In genomic region chr11:68089885-68090592, GRCm38 (mm10) we compare ENCODE assay signal across 10 mouse cellular contexts.
DNase-seq lines count a peak whose midpoint lies in the region; ATAC-seq lines count a peak whose summit lies in the region.
"Had no signal": no experiment of that assay in that cellular context is flagged by ENCODE, and none has a peak within 500 bp of the region (broad histone marks: within the 10 kb centered on the region; RNA-seq: fewer than 3 reads in every experiment).

No protein-coding gene starts in this region.

- WGBS in hindbrain, embryonic 11.5 days = 61% methylated on average over 13 of the region's 13 CpGs
- WGBS in hindbrain, embryonic 12.5 days = 52% methylated on average over 13 of the region's 13 CpGs
- WGBS in embryonic facial prominence, embryonic 13.5 days = 35% methylated on average over 13 of the region's 13 CpGs

- DNase-seq in hindbrain, embryonic 11.5 days (ENCODE audit: low spot score) = peak; percentile 22
- peak; percentile 43 for DNase-seq in NIH3T3 (ENCODE audit: low read depth)
- peak; percentile 35 to 48 for DNase-seq in lung, postnatal 4 days
- DNase-seq in cerebellum, postnatal 25 days = no peak
- DNase-seq in urinary bladder, postnatal 25 days (ENCODE audit: low spot score) = no peak
- DNase-seq: midbrain, embryonic 14.5 days had no signal

- H3K4me2 ChIP-seq in hindbrain, embryonic 11.5 days (replicated peaks; ENCODE audit: low read depth, low read length) = no peak overlapping the region
- H3K4me2 ChIP-seq in hindbrain, embryonic 12.5 days (replicated peaks) = no peak overlapping the region
- peak overlapping the region; percentile 28 for H3K4me2 ChIP-seq in embryonic facial prominence, embryonic 13.5 days
- H3K4me2 ChIP-seq: hindbrain, embryonic 15.5 days had no signal

- H3K9ac ChIP-seq in hindbrain, embryonic 11.5 days (ENCODE audit: low read depth, low read length) = no peak overlapping the region
- no peak overlapping the region for H3K9ac ChIP-seq in hindbrain, embryonic 12.5 days
- no peak overlapping the region for H3K9ac ChIP-seq in embryonic facial prominence, embryonic 13.5 days
- H3K9ac ChIP-seq: hindbrain, embryonic 15.5 days had no signal

- H3K4me1 ChIP-seq in hindbrain, embryonic 11.5 days (replicated peaks; ENCODE audit: control insufficient read depth, insufficient read depth, low read length) = 0 out of 2 replicates have a peak, but pooled peaks cover 2% of the 10 kb centered on the region
- H3K4me1 ChIP-seq in hindbrain, embryonic 12.5 days = peaks cover 6% of the 10 kb centered on the region; the same call in 1 of the 2 replicates
- H3K4me1 ChIP-seq in embryonic facial prominence, embryonic 13.5 days = peaks cover 16% of the 10 kb centered on the region
- H3K4me1 ChIP-seq: hindbrain, embryonic 15.5 days had no signal

- no peaks in the 10 kb centered on the region for H3K9me3 ChIP-seq in hindbrain, embryonic 11.5 days (ENCODE audit: control insufficient read depth, low read length)
- H3K9me3 ChIP-seq in hindbrain, embryonic 12.5 days (replicated peaks) = no peaks in the 10 kb centered on the region
- H3K9me3 ChIP-seq in embryonic facial prominence, embryonic 13.5 days = no peaks in the 10 kb centered on the region
- H3K9me3 ChIP-seq: hindbrain, embryonic 15.5 days had no signal

- ATAC-seq in hindbrain, embryonic 11.5 days (ENCODE audit: low FRiP score) = no peak
- no peak for ATAC-seq in hindbrain, embryonic 12.5 days (ENCODE audit: low FRiP score)
- no peak for ATAC-seq in embryonic facial prominence, embryonic 13.5 days (ENCODE audit: insufficient number of reproducible peaks, insufficient read depth, low FRiP score, low TSS enrichment, low read depth)
- no peak for ATAC-seq in monocyte, adult 5-6 weeks (replicated peaks; ENCODE audit: insufficient number of reproducible peaks, low FRiP score, low TSS enrichment, poor library complexity, severe bottlenecking)

- H3K27me3 ChIP-seq in hindbrain, embryonic 11.5 days (ENCODE audit: control insufficient read depth, insufficient read depth, low read length) = no peaks in the 10 kb centered on the region
- no peaks in the 10 kb centered on the region for H3K27me3 ChIP-seq in hindbrain, embryonic 12.5 days
- H3K27me3 ChIP-seq in embryonic facial prominence, embryonic 13.5 days = no peaks in the 10 kb centered on the region
- H3K27me3 ChIP-seq: hindbrain, embryonic 15.5 days had no signal

- H3K27ac ChIP-seq in hindbrain, embryonic 11.5 days (ENCODE audit: low read depth, low read length) = no peak overlapping the region
- no peak overlapping the region for H3K27ac ChIP-seq in hindbrain, embryonic 12.5 days
- no peak overlapping the region for H3K27ac ChIP-seq in embryonic facial prominence, embryonic 13.5 days
- H3K27ac ChIP-seq: hindbrain, embryonic 15.5 days had no signal

- H3K36me3 ChIP-seq in hindbrain, embryonic 11.5 days (ENCODE audit: control insufficient read depth, insufficient read depth, low read length) = no peaks in the 10 kb centered on the region
- no peaks in the 10 kb centered on the region for H3K36me3 ChIP-seq in hindbrain, embryonic 12.5 days
- no peaks in the 10 kb centered on the region for H3K36me3 ChIP-seq in embryonic facial prominence, embryonic 13.5 days
- H3K36me3 ChIP-seq: hindbrain, embryonic 15.5 days had no signal

- no peak overlapping the region for H3K4me3 ChIP-seq in hindbrain, embryonic 11.5 days (ENCODE audit: low read depth, low read length)
- H3K4me3 ChIP-seq in hindbrain, embryonic 12.5 days = no peak overlapping the region
- no peak overlapping the region for H3K4me3 ChIP-seq in embryonic facial prominence, embryonic 13.5 days
- H3K4me3 ChIP-seq: hindbrain, embryonic 15.5 days had no signal

Comparison
In these comparisons a context has a peak if more than half of its experiments do, and no peak if none do; other contexts are left out.
1. DNase-seq: peak in hindbrain, embryonic 11.5 days (single experiment), NIH3T3 (single experiment) and lung, postnatal 4 days (2 of 2); none in cerebellum, postnatal 25 days (0 of 2) and urinary bladder, postnatal 25 days (single experiment).